Mouse (Mus musculus): Measurements from ENCODE around the gene Gm9376.

The Gm9376 gene

DNA sequence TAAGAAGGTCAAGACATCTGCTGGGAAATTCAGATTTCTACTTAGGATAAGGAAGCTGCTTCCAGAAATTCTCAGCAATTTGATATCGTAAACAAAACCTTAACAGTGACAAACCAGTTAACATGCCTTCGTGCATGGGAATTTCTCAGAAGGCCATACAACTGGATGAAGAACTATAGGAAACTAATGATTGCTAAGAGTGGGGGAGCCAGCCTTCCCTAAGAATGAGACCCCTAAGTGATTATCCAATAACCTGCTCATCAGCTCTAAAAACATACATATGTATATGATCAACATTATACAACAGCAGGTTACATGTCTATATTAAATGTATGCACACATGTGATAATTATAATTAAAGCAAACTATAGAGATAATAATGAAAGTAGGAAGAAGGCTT, at the start of gene Gm9376:
Gene Gm9376, plus strand, starts transcription at position 301 of the 400 bp plus-strand sequence.
- in situ Hi-C loops (cut with MboI, MseI): loop anchor here (25.0 kb wide), 1 partner anchor 1029 kb away; no protein-coding TSS in a partner anchor

DNA sequence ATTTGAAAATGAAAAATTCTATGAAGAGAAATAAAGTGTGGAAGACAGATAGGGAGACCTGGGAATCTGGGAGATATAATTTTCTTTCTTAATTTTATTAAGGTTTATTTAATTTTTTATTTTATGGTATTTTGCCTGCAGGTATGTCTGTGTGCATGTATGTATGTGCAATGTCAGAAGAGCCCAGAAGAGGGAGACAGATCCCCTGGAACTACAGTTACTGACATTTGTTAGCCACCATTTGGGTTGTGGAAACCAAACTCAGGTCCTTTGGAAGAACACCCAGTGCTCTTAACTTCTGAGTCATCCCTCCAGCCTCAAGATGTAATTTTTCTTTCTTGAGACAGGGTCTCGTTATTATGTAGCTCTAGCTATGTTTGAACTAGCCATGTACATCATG, 45.9 kb upstream of the Gm9376 start:
- in situ Hi-C loops (cut with MboI, MseI): loop anchor here (25.0 kb wide), 1 partner anchor 541 kb away; no protein-coding TSS in a partner anchor

- in situ Hi-C loops (cut with MboI, MseI): no loop called here
Measured at GRCm38 (mm10) chr14:118225061-118225743, 41.6 kb upstream of the Gm9376 start.

GRCm38 (mm10) chr14:118225911-118226310, 40.8 kb upstream of the Gm9376 start:
- in situ Hi-C loops (cut with MboI, MseI): no loop called here

DNA sequence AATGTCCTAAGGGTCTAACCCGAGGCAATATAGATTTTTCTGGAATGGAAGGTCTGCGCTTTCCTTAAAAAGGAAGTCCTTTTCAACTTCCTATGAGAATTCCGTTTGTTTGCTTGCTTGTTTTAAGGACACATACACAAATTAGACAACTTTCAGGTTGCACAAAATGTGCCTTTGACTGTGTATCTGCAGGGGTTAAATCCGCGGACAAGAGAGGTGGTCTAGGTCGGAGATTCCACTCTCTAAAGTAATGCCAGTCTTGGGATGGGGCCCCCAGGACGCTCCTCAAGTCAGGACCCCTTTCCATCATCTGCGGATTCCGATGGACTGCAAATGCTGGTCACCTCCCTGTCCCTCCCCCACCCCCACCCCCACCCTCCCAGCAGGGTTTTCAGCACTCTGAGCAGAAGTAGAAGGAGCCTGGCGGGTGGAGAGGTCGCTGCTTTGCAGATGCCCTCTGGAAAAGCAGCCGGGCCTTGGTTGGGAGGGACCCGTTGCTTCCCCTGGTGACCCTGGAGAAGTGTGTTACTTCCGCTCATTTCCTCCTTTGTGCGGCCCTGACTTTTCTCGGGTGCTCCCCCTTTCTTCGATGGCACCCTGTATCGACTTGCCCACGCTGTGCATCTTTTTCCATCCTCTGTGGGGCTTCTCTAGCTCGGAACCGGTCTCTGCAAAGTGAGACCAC, 40.1 kb upstream of the Gm9376 start:
- in situ Hi-C loops (cut with MboI, MseI): no loop called here

GRCm38 (mm10) chr14:118232381-118232970, 34.3 kb upstream of the Gm9376 start:
- in situ Hi-C loops (cut with MboI, MseI): no loop called here

GRCm38 (mm10) chr14:118233786-118234540, 32.8 kb upstream of the Gm9376 start:
- in situ Hi-C loops (cut with MboI, MseI): no loop called here

DNA sequence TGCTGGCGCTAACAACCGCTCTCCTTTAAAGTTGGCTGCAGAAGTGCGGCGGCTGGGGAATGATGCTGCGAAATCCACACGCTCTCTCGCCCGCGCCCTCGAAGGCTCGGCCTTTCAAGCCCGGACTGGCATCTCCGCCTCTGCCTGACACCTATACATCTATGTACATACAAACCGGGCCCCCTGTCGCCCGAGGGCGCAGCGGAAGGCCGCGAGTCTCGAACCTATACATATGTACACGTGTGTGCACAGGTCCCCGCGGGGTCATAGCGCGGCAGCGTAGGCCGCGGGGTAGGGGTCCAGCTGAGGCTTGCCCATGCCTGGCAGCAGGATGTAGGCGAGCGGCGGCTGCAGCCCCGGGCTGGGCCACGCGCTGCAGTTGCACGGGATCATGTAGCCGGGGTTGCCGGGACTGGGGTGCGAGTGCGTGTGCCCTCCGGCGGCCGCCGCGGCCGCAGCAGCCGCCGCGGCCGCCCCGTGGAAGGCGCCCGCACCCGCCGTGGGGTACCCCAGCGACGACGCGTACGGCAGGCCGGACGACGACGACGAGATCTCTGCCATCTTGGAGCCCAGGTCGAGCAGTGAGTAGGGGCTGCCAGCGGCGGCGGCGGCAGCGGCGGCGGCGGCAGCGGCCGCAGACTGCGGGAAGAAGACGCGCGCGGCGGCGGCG, 32.1 kb upstream of the Gm9376 start:
- in situ Hi-C loops (cut with MboI, MseI): no loop called here

GRCm38 (mm10) chr14:118235361-118235972, 31.3 kb upstream of the Gm9376 start:
- in situ Hi-C loops (cut with MboI, MseI): no loop called here

DNA sequence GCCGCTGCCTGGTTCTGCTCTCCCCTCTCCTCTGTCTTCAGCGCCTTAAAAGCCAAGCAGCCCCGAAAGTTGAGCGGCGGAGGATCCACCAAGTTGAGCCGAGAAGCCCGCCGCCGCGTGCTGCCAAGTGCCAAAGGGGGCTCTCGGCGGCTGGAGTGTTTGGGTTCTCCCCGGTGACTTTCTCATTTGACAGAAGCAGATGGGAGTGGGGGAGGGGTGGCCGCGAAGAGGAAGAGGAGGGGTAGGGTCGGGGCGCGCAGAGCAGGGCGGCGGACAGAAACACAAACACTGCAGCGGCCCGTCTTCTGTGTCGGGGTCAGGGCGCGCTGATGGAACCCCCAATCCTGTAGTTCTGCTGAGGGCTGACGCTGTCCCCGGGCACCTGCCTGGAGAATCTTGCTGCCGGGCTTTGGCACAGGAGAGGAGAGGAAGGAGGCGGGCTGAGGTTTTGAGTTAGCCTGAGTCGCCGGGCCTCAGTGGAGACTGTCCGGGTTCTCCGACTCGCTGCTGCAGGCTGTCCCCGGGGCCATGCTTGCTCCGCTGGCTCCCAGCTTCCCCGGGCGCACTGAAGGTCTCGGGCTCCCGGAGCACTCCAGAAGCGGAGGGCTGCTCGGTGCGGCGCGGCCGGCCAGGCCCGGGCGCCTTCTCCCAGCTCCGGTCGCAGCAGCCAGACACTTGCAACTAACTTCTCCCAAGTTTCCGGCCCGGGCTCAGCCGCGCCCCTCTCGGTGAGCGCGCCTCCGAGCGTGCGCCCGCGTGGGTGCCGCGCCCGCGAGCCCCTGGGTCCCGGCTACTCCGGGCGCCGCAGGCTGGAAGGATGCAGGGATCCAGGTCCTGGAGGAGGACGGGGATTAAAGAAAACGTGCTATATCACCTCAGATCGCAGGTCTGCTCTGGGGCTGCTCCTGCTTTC, 30.5 kb upstream of the Gm9376 start:
- in situ Hi-C loops (cut with MboI, MseI): no loop called here

DNA sequence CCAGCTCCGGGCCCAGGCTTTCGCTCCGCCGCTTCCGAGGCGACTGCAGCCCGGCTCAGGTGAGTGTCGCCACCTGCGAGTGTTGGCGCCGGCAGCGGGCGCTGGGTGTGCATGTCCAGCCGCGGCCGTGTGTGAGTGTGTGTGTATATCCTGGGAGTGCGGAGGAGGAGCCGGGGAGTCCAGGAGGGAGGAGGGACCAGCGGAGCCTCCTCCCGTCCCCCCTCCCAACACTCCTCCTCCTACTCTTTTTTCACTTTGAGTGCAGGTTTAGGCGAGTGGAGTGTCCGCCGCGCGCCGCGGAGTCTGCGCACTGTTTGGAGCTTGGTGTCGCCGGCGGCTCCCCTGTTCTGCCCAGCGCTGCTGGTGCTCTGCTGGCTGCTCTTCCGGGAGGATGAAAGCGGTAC, 29.9 kb upstream of the Gm9376 start, which contains the start of gene Sox21:
Gene Sox21, minus strand, starts transcription at position 145 of the 404 bp plus-strand sequence.
- in situ Hi-C loops (cut with MboI, MseI): no loop called here

- in situ Hi-C loops (cut with MboI, MseI): no loop called here
Measured at GRCm38 (mm10) chr14:118237786-118238185, 29.0 kb upstream of the Gm9376 start.

GRCm38 (mm10) chr14:118239351-118239750, 27.4 kb upstream of the Gm9376 start:
- in situ Hi-C loops (cut with MboI, MseI): no loop called here

DNA sequence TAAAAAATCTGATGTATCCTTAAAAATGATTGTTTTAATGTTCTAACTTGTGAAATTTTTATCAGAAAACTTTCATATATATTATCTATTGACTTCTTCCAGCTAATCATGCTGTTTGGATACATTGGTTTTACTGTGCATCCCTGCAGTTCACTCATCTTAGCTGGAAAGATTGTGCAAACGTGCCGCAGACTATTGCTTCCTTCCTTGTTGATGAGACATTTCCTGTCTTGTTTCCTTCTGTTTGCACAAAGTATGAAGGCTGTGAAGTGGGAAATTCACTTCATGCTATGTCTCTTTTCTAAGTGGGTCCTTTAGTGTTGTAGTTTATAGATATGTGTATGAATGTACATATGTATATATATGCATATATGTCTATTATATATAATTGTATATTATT, 25.3 kb upstream of the Gm9376 start:
- in situ Hi-C loops (cut with MboI, MseI): no loop called here

DNA sequence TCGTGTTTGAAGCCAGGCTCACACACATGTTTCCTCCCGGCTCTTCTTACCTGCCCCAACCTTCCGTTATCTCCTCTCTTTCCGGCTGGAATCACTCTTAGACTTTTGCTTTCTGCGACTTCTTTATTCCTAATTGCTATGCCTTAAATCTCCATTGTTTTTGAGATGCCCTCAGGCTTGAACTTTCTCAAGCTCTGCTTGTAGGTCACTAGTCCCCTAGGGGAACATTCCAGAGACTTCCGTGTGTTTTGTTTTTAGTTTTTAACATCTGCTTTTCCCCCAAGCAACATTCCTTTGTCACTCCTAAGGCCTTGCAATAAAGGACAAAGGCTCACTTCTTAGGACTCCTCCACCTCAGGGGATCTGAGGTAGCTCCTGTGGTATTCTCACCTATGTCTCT, 13.4 kb upstream of the Gm9376 start:
- in situ Hi-C loops (cut with MboI, MseI): loop anchor here (25.0 kb wide), 1 partner anchor 1016 kb away; no protein-coding TSS in a partner anchor

- in situ Hi-C loops (cut with MboI, MseI): loop anchor here (25.0 kb wide), 1 partner anchor 1032 kb away; no protein-coding TSS in a partner anchor
Measured at GRCm38 (mm10) chr14:118268849-118269248, 2.1 kb downstream of the Gm9376 start.

DNA sequence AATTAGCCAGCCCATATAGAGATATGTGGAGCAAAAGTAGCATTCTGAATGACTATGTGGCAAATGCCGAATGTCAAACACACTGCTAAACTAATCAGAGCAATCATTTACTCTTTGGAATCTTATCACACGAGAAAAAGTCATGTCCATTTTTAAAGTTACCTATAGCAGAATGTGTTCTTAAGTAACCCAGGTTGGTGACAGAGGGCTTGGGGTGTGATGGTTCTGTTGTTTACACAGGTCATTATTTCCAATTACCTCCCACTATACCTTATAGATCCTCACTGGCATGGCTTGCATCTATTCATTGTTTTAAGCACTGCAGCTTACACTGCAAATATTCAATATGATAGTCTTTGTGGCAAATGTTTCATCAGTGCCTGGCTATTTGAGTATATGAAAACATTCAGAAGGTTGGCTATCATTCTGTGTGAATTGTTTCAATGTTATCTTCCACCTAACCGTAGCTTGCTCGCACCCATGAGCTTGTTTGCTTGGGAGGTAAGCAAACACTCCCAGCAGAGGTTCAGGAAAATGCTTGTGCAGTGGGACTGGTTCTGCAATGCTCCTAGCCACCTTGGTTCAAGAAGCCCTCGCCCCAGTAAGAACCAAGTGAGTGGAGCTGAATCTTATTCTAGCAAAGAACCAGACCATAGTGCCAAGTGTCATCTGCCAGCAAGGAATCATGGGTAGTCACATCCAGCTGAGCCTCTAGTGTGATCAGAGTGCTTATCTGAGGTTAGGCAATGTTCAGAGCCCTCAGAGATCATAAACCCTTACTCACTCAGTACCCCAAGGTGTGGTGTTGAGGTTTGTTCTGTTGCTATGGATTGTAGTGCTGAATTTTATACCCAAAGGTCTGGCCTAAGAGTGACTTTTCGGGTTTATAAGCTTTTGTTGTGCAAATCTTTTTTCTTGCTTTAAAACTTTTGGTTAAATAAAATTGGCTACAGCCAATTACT, 6.1 kb downstream of the Gm9376 start:
- in situ Hi-C loops (cut with MboI, MseI): loop anchor here (25.0 kb wide), 1 partner anchor 1036 kb away; no protein-coding TSS in a partner anchor

GRCm38 (mm10) chr14:118277704-118278498, 11.1 kb downstream of the Gm9376 start:
- in situ Hi-C loops (cut with MboI, MseI): no loop called here
